Mouse (Mus musculus) frontal cortex, postnatal 36 days (tissue): ENCODE results near the gene Prdm2.

Experiments
- DNase-seq, 2 experiments: peaks; one replicate each; pipeline ENCODE4 v3.0.0; 2022; ENCODE audit warnings: low spot score in 2 of 2

Gene Prdm2

GRCm38 (mm10) chr4:143106971-143107370, 105.8 kb downstream of the Prdm2 start:
- DNase-seq = no peak

- no peak for DNase-seq
Observed at GRCm38 (mm10) chr4:143106566-143106965, 106.2 kb downstream of the Prdm2 start.

- DNase-seq = no peak
Observed at GRCm38 (mm10) chr4:143104739-143105138, 108.1 kb downstream of the Prdm2 start.

- no peak for DNase-seq
Observed at GRCm38 (mm10) chr4:143103811-143104210, 109.0 kb downstream of the Prdm2 start.

- DNase-seq = no peak
Observed at GRCm38 (mm10) chr4:143100157-143100556, 112.6 kb downstream of the Prdm2 start.

GRCm38 (mm10) chr4:143099288-143100039, 113.3 kb downstream of the Prdm2 start:
- DNase-seq = no peak

GRCm38 (mm10) chr4:143092082-143092701, 120.6 kb downstream of the Prdm2 start:
- no peak for DNase-seq

- no peak for DNase-seq
Observed at GRCm38 (mm10) chr4:143090551-143090950, 122.2 kb downstream of the Prdm2 start.

- peak in 1 of 2 experiments; percentile 3 for DNase-seq
Observed at GRCm38 (mm10) chr4:143074071-143074765, 138.6 kb downstream of the Prdm2 start.

GRCm38 (mm10) chr4:143071791-143072190, 141.0 kb downstream of the Prdm2 start:
- no peak for DNase-seq

- no peak for DNase-seq
Observed at GRCm38 (mm10) chr4:143067006-143067405, 145.8 kb downstream of the Prdm2 start.

- no peak for DNase-seq
Observed at GRCm38 (mm10) chr4:143058765-143059344, 153.9 kb downstream of the Prdm2 start.
